Mouse (Mus musculus) heart, postnatal 36 days (tissue): ENCODE results near the gene Usp33. TPM values are rescaled to one million over a fixed set of nuclear protein-coding genes. Genes with fewer than 3 reads are reported as not detected.
"Not testable (repeated sequence)": the region's sequence is repeated elsewhere in the genome, so short reads cannot be mapped to it uniquely, and the experiment has no call there.

Source experiments
- DNase-seq, 2 experiments: peaks; one replicate each; pipeline ENCODE4 v3.0.0; 2021 to 2022
- intact Hi-C: fragments of 180-260 bp; cut with DNase I; formaldehyde crosslinking; loops from one replicate; pipeline ENCODE4 v1.15.1; 2025
- total RNA-seq, 2 experiments: library from RNA; stranded (reverse); gene quantifications; 2 replicates each; pipeline ENCODE4 v1.2.3; 2021

Gene Usp33
- total RNA-seq: 10 to 100 TPM; 26.3 to 26.4 TPM

DNA sequence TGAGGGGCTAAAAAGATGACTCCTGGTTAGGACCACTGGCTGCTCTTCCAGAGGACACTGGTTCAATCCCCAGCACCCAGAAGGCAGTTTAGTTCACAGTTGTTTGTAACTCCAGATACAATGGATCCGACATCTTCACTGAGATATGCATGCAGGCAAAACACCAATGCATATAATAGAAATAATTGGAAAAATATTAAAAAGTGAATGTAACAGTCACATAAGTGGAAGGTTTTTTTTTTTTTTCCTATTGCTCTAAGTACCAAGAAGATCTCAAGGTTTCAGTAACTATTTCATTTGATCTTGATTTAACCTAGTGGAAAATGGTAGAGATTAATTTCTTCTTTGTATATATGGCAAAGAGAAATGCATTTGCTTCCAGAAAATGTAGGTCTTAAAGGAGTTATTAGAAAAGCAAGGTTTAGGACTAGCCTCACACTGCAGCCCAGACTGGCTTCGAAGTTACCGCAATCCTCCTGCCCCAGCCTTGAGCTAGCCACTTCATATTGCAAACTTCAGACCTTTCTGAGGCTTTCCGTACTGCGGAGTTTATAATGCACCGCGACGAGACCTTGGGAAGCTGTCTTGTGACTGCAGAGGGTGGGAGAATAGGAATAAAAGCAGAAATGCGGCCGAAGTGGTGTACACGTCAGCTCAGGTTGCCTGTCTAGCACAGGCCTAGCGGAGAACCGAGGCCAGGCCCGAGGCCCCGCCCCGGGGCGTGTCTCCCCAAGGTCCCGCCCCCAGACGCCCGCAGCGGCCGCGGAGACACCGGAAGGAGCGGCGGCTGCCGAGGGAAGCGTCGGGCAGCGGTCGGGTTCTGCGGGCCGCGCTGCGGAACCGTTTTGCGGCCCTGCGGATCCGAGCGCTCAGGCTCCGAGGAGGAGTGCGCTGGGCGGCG lies at the start of gene Usp33:
TSS of gene Usp33 (plus strand) at position 747 of the 901 bp plus-strand sequence.
- DNase-seq: peak; percentile 97
- intact Hi-C loops: no loop called here

DNA sequence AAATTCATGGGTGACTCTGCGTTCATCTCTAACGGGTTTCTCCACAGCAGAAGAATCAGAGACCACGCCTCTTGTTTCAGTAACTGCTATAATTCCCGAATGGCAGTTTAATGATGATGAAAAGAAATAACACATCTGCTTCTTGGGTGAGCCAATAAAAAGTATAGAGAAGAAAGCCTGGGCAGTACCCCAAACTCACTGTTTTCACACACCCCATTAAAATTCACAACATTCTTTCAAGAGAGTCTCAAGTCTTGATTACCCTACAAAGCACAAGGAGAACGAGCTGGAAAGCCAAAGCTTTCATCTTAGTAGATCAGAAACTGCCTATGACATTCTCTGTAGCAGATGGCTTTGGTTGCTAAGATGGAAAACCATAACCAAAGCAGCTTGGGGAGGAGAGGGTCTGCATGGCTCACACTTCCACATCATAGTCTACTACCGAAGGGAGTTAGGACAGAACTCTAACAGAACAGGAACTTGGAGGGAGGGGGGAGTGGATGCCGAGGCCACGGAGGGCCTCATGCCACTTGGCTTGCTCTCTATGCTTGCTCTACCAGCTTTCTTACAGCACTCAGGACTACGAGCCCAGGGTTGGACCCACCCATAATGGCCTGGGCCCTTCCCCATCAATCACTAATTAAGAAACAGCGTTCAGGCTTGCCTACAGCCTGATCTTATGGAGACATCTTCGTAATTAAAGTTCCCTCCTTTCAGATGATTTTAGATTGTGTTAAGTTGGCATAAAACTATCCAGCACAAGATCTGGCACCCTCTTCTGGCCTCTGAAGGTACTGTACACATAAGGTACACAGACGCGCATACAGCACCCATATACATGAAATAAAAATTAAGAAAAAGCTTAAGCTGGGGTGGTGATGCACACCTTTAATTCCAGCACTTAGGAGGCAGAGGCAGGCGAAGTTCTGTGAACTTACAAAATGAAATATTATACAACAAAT lies 45.6 kb upstream of the Usp33 start:
- DNase-seq: no peak
- intact Hi-C loops: no loop called here

DNA sequence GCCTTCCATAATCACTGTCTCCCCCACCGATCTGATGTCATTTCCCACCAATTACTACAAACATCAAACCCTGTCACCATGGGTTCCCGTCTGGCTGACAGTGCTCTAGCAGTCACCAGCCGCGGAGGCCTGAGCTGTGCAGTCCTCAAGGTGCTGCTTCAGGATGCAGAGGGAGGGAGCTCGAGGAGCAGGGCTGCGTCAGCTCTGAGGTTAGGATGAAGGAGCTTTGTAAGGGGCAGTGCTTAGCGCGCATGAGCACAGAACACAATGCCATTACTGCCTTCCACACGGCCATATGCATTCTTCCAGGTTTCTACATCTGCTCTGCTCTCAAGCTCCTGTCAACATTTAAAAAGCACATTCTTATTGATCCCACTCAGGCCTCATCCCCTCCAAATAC lies 43.3 kb upstream of the Usp33 start:
- intact Hi-C loops: loop anchor here (1.0 kb wide), 1 partner anchor 14 kb away; no protein-coding TSS in a partner anchor
- no peak for DNase-seq

DNA sequence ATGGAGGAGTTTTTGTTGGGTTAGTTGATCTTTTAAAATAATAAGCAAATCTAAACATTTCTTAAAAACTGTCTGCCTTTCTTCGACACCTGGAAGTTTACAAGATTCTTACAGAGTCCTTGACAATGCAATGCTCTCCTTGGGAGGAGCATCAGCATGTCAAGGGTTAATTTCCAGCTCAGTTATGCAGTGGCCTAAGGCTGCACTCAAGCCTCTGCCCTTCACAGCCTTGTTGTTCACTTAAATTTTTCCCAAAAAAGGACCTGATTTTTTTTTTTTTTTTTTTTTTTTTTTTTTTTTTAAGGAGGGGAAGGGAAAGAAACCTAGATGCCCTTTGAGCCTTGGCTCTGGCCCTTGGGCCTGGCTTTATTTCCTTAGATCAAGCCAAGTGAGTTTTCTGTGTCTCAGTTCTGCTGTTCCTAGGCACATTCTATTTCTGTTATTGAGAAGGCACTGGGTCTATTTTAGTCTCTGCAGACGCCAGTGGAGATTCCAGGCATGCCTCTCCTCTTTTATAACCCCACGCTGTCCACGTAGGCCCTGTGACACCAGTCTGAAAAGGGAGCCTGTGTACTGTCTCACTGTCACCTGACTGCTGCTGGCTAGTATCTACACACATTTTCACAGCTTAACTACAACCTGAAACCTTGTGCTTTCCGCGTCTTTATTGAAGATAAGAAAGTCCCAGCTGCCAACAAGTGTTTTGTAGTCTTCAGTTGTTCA lies 42.0 kb upstream of the Usp33 start:
- DNase-seq: peak; percentile 44 to 47
- intact Hi-C loops: loop anchor here (1.0 kb wide), 1 partner anchor 40 kb away; no protein-coding TSS in a partner anchor

DNA sequence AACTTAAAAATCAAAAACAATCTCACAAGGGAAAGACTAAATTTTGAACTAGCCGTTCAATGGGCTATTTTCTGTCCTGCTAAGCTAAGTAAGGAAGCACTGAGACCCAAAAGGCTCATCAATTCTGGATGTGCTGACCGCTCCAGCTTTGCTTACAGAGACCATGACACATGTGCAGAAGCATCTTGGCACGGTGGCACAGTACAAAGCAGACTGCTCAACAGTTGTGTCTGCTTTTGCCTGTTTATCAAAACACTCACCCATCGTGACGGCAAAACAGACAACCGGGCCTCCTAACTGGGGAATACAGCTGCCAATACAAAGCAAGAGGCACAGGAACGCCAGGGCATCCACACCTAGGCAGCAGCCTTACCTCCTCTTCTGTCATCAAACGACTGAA lies 41.2 kb upstream of the Usp33 start:
- peak in 1 of 2 experiments; percentile 19 for DNase-seq
- intact Hi-C loops: no loop called here

DNA sequence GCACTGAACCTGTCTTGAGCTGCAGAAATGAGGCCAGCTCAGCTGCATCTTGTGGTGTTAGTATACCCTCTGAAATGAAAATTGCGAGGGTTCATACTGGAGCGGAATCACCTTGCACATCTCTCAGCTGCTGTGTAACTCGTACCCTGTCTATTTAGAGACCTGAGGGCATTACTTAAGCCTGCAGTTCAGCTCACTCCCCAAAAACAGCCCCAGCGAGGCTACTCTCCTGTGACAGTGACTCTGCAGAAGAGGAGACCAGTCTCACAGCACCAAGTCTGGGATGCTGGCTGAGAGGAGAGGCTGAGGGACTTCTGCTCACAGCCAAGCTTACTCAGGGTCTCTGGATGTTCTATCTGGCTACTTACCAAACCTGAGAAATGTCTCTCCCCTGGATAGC lies 40.3 kb upstream of the Usp33 start:
- intact Hi-C loops: no loop called here
- DNase-seq: no peak

DNA sequence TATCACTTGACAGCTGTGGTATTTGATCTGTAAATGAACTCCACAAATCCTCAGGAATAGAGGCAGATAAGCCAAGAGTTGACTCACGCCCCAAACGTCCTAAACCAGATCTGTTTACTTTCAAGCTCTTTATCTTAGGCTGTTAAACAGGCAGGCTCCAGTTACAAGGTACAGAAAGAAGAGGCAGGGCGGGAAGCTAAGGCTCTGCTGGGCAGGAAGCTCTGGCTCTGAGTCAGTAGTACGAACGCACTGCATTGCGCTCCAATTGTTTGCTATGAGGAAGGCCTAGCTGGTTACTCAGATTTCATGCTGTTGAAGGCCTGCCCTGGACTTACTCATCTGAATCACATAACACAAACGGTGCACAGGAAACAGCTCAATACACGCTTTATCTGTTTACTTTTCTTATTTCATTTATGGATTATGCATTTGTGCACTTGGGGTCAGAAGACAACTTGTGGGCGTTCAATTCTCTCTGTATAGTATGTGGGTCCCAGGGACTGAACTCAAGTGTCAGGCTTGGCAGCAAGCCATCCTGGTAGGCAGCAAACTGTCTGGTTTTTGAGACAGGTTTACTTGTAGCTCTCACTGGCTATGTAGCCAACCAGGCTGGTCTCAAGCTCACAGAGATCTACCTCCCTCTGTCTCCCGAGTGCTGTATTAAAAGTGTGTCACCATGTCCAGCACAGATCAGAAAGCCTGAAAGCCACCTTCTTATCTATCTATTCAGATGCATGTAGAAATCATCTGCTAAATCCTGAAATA lies 37.6 kb upstream of the Usp33 start:
- peak; percentile 25 to 36 for DNase-seq
- intact Hi-C loops: no loop called here

DNA sequence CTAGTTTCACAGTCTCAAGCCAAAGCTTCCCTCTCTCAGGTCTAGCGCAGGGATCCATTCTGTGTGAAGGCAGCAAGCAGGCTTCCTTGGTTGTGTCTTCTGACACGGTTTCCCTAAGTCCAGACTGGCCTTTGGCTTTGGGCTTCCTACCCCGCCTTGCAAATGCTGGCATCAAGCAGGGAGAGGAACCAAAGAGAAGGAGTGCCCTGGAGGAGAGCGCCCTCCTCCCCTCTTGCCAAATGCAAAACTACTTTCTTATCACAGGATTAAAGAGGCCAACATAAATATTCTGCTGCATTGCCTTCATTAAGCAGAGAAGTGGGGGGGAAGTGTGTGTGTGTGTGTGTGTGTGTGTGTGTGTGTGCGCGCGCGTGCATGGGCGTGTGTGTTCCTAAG lies 37.0 kb upstream of the Usp33 start:
- intact Hi-C loops: no loop called here

DNA sequence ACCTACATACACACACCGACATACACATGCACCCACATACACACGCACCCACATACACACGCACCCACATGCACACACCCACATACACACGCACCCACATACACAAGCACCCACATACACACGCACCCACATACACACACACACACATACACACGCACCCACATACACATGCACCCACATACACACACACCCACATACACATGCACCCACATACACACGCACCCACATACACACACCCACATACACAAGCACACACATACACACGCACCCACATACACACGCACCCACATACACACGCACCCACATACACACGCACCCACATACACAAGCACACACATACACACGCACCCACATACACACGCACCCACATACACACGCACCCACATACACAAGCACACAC lies 31.6 kb upstream of the Usp33 start:
- intact Hi-C loops: loop anchor here (1.0 to 10.0 kb wide), 2 partner anchors 54 to 200 kb away; no protein-coding TSS in a partner anchor
- DNase-seq: not testable (repeated sequence)

More for the DNA sequence above, 37.0 kb upstream of the Usp33 start:
- no peak for DNase-seq

DNA sequence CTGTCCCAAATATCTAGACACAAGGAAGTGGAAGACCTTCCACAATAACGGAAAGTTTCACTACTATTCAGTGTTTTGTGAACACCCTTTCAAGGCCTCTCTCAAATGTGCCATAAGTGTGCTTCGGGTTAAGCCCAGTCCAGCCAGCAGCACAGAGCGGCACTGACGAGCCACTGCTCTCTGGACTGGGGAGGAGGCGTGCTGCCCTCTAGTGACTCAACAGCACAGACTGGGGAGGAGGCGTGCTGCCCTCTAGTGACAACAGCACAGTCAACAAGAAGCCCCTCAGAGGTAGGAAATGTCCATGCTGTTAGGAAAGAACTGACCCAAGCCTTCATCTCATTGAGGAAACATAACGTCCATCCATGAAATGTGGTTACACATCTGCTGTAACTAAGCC lies 30.7 kb upstream of the Usp33 start:
- intact Hi-C loops: loop anchor here (1.0 to 10.0 kb wide), 2 partner anchors 55 to 201 kb away; no protein-coding TSS in a partner anchor
- peak; percentile 80 to 86 for DNase-seq

DNA sequence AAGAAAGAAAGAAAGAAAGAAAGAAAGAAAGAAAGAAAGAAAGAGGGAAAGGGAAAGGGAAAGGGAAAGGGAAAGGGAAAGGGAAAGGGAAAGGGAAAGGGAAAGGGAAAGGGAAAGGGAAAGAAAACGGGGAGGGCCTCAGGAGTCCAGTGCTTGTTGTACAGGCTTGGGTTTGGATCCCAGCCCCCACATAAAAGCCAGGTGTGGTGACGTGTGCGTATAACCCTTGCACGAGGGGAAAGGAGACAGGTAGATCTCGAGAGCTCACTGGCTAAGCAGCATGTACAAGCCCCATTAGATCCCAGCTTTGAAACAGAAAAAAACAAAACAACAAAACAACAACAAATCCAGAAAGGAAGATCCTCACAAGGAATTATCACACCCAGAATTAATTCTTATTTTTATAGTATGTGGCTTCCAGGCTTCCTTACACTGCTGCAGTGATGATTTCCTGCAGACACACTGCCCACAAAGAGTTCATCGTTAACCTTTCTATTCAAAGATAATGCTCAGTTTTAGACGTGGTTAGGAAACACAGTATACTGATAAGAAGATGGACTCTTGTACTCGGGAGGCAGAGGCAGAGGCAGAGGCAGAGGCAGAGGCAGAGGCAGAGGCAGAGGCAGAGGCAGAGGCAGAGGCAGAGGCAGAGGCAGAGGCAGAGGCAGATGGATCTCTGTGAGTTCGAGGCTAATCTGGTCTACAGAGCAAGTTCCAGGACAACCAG lies 29.7 kb upstream of the Usp33 start:
- not testable (repeated sequence) for DNase-seq
- intact Hi-C loops: loop anchor here (10.0 kb wide), 1 partner anchor 202 kb away; no protein-coding TSS in a partner anchor

DNA sequence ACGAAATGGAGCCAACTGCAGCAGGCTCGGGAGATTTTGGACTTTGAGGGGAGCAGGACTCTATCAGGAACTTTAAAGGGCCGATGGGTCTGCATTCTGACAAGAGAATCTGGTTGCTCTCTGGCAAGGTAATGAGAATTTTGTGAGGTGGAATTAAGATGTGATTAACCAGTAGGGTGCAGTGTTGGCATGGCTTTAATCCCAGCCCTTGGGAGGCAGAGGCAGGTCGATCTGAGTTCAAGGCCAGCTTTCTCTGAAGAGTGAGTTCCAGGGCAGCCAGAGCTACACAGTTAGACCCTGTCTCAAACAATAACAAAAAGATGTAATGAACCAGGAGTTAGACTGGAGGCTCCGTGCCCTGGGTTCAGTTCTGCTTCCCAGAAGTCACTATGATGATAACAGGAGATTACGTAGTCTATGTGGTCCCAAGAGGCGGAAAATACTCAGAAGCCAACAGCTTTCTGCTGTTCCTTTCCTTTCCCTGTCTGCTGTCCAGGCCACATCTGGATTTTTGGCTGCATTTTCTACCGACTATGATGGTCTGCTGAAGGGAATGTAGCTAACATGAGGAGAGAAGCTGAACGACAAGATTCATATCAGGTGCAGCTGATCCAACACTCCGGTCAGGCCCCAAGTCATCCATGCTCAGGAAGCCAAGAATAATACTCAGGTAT lies 25.2 kb upstream of the Usp33 start:
- peak; percentile 36 to 37 for DNase-seq
- intact Hi-C loops: no loop called here

DNA sequence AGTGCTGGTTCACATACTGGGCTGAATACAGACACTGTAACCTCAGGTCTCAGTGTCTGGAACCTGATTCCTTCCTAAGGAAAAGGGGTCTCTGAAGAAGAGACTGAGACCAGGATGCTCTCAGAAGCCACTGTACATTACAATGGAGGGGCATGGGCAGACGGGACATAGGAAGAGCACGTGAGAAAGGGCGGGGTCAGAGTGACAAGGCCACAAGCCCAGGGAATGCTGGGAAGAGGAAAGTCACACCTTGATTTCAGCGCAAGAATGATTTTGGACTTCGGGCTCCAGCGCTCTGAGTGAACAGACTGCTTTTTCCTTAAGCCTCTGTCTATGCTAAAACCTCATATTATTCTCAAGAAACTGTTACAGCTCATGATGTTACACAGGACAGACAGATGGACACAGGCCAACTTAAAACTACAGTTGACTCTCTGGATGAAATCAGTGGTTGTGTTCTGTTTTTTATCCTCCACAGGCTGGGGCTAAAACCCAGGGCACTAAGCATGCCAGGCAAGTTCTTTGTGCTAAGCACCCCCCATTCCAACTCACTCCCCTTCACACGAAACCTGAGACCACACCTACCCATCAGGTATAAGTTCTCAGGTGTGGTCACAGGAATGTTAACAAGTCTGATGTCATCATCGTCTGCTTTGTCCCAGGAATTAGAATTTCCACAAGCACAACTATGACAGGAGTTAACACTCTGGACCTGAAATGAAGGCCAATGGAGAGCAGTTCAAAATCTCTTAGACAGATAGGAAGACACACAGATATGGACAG lies 24.3 kb upstream of the Usp33 start:
- no peak for DNase-seq
- intact Hi-C loops: no loop called here

DNA sequence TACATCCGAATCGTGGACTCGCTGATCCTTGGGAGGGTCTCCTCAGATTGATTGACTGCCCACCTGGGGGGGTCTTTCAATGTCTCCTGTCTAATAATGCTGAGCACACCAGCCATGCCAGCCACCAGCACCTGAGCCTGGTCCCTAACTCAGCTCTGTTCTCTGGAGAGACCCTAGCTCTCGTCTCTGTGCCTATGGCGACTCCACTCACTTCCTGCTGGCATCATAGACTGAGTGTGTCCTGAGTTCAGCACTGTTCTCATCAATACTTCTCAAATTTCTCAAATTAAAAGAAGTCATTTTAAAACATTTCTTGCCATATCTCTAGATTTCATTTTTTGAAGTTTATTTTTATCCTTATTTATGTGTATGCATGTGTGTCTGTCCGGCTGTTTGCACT lies 14.2 kb upstream of the Usp33 start:
- no peak for DNase-seq
- intact Hi-C loops: no loop called here

DNA sequence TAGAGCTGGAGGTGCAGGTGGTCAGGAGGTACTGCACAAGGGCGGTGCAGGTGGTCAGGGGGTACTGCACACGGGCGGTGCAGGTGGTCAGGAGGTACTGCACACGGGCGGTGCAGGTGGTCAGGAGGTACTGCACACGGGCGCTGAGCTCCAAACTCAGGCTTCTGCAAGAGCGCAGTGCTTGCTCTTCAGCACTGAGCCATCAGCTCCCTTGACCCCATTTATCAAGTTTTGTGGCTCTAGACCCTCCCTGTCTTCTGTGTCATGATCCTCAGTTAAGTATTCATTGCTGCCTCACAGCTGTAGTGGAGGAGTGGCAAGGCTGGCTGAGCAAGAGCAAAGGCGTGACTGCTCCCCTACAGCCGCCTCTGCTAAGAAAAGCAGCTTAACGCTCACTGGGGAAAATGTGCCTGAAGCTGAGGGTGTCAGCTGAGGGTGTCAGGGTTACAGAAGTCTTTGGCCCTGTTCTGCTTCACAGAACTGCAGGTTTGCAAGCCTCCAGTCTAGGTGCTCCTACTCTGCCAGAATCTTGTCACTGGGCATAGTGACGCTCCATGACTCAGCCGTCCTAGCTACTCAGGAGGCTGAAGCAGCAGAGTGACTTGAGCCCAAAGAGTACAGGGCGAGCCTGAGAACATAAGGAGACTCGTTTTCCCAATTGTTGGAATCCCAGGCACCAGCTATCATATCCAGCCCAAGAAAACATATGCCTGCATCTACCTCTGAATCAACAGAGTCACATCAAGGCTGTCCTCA lies 13.6 kb upstream of the Usp33 start:
- DNase-seq: no peak
- intact Hi-C loops: no loop called here

DNA sequence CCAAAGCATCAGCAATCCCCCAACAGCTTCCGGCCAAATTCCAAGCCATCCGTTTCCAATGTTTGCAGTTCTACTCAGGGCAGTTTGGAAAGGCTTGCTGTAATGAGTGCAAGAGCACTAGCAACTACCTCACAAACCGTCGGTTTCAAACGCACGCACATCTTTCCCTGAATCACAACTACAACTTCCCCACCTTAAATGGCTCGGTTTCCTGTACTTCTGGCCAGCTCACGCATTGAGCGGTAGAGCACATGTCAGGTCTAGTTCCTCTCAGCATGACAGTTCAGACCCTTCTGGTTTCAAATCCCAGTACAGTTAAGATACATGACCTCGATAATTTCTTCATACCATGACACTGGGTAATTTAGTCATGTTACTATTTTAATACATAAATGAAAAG lies 12.6 kb upstream of the Usp33 start:
- intact Hi-C loops: no loop called here
- no peak for DNase-seq

DNA sequence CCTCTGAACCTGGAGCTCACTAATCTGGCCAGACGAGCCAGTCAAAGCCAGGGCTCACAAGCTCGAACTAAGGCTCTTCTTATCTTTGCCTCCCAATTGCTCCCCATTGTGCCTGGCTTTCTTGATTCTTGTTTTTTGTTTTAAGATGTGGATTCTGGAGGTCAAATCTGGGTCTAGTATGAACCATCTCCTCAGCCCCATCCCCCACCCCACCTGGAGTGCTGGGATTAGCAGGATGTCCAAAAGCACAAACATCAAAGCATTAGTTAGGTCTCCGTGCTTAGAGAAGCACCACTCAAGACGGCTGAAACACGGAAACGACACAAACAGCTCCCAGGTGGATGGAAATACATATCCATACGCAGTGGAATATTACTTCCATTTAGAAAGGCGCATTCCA lies 10.2 kb upstream of the Usp33 start:
- DNase-seq: no peak
- intact Hi-C loops: no loop called here
